Mouse (Mus musculus) frontal cortex, adult (tissue): ENCODE measurements at regions not wholly inside any gene's neighbourhood (a gene's known extent, or its start where the extent isn't known, plus 50 kb on each side); places are given as distances from the start of the nearest gene placed in this dataset.
A peak's percentile ranks its signal among the peaks of the same experiment; 100 is the strongest.

Experiments used
- ATAC-seq: cut with Nextera tagmentation; 2 replicates; pipeline ENCODE4 v1.9.2; 2017; ENCODE audit warnings: mild to moderate bottlenecking, moderate library complexity, mixed read lengths; ENCODE audit not compliant: low TSS enrichment

DNA sequence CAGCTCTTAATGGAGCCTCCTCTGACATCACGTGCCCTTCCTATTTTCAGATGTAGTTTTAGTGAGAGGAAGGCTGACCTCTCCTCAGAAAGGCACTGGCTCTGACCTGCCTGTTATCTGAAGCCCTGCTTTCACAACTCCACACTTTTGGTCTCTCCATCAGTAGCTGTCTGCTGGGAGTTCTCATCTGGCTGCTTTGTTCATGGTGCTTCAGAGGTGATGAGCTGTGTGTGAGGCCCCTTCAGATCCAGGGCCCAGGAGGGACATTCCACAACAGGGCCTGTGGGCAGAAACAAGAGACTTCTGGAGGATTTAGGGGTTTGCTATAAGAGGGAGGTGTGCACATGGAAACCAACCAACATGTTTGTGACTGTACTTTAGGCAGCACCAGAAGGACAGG, 50.8 kb upstream of the Fhl2 start:
- ATAC-seq: no peak

DNA sequence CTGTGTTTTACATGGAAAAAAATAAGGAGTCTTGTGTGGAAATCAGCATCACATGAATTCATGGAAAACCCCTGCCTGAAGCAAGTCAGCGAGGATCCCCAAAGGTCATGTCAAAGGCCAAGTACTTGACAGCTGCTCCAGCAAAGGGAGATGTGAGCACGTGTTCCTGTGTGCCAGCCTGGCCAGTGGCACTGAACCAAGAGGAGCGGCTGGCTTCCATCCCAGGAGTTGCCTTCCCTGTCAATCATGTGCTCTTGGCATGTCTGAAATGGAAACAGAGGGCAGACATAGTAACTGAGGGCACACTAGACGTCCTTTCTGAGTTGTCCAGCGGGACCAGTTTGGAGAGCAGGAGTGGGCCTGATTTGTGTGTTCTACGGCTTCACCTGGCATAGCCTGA, 53.5 kb upstream of the Fhl2 start:
- ATAC-seq: no peak

DNA sequence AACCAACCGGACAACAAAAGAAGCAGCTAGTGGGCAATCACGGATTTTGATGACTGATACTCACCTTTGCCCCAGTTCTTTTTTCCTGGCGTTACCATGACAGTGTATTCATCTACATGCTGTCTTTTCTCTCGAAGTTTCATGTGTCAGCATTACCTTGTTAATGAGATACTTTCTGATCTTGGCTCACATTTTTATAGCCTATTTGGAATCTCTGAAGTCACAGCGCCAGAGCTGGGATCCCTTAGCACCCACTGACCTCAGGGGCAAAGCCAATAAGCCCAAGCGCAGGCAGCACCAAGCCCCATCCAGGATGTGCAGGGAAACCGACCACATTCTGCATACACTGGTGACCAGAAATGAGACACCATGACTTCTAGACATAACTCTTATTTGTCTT, 54.6 kb upstream of the Fhl2 start:
- no peak for ATAC-seq

DNA sequence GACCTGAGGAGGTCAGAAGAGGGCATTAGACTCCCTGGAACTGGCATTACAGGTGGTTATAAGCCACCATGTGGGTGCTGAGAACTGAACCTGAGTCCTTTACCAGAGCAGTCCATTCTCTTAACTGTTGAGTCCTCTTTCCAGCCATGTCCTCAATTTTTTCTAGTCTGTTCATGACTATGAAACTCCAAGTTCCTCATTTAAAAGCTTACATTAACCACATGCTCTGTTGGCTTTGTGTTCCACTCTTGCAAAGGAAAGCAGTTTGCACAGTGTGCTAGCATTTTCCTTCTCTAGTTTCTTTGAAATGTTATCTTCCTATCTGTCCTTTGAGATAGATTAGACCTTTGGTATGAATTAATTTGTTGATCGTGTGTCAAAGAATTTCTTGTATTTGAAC, 57.3 kb upstream of the Fhl2 start:
- ATAC-seq: no peak

DNA sequence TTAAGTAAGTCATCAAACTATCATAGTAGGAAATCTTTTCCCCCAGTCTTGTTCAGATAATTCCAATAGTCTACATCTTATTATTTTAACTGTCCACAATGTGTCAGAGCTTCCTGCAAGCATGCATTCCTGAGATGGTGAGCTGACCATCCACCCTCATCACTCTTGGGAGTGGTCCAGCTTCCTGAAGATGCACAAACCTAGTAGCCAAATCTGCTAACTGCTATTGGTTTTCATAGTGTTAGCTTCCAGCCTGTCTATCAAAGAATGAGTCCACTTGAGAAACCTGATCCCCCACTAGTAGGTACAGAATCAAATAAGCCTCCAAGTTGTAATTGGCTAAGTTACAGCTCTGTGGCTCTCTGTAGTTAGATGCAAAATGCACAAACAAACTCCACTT, 59.3 kb upstream of the Fhl2 start:
- no peak for ATAC-seq

DNA sequence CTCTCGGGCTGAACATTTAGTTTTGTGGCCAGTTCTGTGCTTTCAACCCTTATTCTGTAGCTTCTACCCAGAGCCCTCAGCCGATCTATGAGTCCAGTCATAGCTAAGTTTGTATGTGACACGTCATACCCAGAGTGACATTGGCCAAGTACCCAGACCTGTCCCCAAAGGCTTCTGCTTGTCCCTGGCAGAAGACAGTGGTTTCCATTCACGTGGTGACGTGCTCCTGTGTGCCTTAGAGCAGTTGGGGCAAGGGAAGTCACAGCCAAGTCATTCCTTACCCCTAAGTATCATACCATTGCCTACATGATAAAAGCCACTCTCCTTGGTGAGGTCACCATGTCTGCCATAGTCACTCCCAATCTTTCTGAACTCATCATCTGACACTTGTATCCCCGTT, 61.1 kb upstream of the Fhl2 start:
- no peak for ATAC-seq

DNA sequence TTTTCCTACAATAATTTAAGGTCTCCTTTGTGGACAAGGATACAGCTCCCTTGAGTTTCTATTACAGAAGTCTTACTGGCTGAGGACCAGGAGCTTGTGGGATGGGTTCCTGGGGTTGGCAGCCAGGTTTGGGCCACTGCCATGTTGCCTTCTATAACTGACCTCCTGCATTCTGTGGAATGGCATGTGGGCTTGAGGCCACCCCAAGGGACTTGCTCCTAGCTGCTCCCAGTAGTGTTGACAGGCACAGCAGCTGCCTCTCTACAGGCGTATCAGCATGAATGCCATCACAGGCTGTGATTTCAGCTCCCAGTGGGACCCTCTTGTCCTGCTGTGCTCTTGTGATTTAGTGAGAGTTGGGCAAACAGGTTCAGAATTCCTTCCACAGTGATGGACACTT, 63.1 kb upstream of the Fhl2 start:
- ATAC-seq: no peak

DNA sequence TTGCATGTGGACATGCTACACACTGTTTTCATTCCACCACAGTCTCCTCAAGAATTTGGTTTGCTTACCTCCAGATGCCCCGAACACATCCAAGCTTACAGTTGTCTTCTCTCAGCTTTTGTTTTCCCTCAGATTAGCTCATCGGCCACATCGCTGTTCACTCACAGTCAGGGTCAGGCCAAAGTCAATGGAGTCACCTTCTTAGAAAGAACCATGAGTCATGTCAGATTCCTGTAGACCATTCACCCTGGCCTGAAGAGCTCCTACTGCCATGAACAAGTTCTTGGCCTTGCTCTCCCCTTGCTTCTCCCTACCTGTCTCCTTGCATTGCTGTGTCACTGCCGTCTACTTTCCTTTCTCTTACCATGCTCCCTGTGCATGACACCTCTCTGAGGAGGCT, 63.7 kb upstream of the Fhl2 start:
- no peak for ATAC-seq

DNA sequence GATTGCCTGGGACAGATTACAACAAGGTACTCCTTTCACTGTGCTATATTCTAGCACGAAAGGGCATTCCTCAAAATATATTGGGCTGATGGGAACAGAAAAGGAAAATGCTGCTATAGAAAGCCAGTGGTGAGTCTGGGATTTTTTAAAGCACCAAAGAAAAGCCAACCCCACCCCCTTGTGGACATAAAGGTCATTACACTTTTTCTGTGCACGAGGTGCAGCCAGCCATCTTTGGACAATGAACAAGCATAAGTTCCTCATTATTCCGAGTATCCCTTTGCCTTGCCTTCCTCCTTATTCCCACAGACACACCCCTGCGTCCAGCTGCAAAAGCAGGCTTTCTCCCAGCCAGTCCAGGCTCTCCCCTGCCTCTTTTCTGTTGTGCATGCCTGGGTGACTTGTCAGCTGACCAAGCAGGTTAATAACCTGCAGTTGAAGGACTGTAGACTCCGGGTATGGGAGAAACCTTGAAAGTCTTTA, 67.7 kb upstream of the Fhl2 start:
- peak; percentile 93 for ATAC-seq

DNA sequence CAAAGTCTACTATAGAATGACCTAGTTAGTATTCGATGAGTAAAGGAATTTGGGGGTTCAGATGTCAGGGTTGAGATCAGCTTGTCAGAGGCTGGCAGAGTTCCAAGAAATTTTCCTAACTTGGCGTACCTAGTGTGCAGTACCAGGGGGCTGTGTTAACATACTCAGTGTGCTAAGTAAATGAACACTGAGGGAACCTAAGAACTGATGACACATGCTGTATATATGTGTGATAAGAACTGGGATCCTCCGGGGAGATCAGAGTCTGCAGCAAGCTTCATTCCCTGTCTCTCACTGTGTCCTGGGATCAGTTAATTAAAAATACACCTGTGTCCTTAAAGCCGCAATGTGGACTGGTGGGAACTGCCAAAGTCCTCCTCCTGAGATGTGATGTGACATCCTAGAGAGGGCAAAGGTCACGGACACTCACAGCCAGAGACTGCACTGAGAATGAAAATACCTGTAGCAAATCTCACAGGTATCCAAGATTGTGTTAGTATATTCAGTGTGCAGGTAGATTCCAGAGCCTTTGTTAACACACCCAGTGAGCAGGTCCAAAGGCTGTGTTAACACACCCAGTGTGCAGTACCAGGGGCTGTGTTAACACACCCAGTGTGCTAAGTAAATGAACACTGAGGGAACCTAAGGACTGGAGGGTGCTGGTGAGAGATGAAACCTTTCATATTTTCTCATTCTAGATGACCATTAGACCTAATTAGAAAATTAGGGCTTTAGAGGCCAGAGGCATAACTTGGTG, 69.1 kb upstream of the Fhl2 start:
- ATAC-seq: no peak

DNA sequence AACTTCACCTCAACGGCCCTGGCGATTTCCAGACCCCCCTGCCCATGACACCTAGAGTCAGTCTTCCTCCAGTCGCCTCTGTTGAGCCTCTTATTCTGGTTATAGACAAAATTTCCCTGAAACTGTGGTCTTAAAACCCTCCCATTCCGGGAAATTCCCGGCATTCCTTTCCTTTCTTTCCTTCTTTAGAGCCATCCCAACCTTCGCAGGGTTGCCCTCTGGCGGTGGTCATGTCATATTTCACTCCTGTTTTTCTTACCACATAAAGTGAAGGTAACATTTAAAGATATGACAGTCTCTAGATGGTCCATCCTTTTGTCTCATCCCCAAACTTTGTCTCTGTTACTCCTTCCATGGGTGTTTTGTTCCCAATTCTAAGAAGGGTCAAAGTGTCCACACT, 72.9 kb upstream of the Fhl2 start:
- ATAC-seq: peak; percentile 70

DNA sequence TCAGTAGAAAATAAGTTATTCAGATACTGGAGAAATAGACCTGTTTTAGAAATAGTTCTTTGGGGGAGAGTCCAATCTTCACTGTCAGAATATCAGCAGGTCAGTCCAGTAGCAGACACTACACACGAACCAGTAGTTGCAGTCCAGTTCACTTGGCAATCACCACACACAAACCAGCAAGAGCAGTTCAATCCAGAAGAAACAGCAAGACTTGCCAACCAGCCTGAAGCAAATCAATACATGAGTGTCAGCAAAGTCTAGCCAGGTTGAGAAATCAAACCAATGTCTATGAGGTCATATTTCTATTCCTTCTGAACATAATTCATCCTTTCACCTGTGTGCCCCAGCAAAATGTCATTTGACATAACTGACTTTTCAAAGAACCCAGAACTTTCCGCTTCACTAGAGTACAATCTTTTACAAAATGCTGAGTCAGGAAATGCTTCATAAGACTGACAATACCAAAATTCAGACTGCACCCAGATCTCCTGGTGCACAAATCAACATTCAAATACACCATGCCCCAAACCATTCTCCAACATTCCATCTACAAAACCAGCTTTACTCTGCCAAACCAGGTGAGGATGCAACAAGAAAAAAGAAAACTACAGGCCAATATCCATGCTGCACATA, 76.6 kb upstream of the Fhl2 start:
- no peak for ATAC-seq

DNA sequence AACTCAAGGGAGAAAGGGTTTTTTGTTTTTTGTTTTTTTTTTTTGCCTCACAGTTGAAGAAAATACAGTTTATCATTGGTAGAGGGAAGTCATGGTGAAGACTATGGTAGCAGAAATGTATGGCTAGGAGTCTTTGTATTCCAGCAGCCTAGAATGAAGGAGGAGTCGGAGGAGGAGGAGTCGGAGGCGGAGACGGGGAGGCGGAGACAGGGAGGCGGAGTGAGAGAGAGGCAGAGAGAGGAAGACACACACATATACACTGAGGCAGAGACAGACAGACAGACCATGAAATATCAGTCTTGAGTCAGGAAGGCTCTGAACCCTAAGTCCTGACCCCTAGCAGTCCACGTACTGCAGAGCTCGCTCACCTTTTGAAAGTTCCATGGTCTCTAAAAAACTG, 95.0 kb upstream of the Fhl2 start:
- no peak for ATAC-seq

DNA sequence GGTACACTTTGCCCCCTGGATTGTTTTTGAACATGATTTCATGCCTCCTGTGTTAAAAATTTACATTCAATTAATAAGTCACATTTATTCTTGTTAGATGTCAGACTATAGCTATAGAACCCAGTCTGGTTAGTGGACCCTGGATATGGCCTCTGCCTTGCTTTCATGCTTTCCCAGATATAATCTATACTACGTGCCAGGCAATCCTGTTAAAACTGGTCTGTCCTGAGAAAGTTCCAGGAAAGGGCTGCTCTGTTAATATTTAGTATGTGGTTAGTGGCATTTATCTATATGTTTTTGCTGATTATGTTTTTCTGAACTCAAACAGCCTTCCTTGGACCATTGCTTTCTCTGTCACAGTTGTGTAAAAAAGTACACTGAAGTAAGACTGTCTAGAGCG, 95.8 kb upstream of the Fhl2 start:
- no peak for ATAC-seq

DNA sequence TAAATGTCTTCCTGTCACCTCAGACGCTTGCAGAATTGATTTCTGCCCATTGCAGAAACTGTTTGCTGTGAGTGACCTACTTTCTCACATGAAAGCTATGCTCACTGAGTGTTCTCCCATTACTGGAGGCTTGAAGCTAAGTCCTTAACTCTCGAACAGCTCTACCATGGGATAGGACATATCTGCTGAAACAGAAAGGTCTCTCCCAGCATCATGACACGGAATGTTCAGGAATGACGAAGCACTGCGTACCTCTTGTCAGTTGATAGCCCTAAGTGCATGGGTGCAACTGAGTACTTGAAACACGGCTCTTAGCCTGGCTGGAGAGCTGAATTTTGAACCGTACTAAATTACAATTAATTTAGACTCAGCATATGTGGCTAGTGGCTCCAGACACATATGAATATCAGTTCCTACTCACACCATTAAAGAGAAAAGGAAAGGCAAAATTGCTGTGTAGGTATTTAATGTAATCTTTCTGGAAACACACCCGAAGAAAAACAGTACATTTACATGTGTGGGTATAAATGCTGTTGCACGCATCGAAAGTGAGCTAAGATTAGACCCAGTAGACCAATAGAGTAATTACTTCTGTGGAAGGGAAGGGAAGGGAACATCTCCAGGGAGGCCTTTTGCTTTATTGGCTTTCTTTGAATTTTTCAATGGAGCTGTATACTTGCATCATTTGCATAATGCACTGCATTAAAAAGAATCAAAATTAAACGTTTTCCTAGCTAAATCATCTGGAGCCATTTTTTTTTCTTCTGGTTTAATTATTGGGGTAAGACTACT, 97.6 kb upstream of the Fhl2 start:
- peak; percentile 73; the same call in 1 of the 2 replicates for ATAC-seq

DNA sequence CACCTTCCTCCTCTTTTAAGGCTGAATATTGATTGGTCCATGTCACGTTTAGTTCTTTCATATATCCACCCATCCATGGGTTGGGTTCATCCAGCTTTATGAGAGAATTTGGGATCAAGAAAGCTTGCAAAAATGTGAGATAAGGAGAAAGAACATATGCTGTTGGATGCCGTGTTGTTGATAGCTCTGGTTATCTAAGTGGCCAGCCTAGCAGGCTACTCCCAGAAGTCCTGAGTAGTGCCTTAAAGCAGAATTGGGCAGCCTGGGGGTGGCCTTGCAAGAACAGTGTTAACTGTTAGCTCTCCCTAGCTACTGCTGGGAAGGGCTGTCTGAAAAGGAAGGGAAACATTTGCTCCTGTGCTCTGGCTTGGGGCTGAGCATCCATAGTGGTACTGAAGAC, 100.8 kb upstream of the Fhl2 start:
- ATAC-seq: no peak

DNA sequence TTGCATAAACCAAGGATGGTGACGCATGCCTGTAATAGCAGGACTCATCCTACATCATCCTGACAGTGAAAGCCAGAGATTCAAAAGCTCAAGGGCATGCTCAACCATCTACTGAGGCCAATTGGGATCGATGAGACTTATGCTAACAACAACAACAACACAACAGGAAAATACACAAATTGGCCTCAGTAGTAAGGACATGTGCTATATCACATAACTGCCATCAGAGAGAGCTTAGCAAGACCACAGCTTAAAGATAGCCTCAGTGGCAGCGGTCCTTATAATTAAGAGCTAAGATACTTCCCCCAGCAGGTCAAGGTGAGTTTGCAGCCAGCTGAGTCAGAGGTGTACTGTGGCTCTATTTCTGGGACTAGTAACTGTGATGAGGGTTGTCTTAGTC, 102.0 kb upstream of the Fhl2 start:
- no peak for ATAC-seq

DNA sequence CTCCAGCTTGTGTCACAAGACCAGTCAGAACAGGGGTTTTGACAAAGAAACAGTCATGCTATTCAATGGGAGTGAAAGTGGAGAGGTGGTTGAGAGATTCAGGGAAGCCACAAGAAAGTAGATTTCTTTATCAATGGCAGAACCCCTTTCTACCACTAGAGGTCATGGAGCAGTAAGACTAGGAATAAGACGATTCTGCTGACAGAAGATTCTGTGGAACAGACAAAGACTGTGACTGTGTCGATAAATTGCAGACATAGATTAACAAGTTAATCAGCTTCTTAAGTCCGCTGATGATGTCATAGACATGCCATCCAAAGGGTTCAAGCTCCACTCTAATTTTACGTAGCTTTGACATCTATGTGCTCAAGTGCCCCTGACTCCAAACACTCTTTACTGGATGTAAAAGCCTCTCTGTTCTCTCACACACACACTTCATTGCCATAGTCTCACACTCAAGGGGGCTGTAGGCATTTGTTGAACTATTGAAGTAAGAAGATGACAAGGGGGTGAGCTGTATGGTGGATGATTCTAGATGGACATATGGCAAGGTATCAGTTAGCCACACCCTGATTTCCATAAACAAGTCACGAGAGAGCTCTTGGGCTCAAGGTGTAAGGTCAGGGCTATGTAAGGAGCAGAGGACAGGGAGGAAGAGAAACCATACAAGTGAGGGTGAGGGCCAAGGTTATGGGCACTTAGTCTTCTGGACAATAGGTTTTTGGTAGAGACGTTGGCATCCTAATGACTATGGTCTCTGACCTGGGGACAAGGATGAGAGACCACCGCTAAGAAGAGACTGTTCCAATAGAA, 102.9 kb upstream of the Fhl2 start:
- peak; percentile 93 for ATAC-seq

DNA sequence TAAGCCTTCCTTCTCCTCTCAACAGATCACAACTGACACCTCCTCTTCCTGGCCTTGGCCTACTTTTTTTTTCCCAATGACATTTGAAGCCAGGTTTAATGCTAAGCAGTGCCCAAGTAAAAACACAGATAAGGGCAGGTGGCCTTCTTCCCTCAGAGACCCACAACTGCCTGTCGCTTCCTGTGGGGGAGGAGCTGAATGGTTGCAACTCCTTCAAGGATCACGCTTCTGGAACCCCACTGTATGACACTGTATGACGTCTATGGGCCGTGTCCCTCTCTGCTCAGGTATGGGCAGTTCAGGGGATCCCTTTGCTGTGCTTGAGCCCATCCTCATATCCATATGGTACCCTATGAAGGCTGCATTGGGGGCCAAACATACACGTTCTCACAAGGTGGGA, 103.9 kb upstream of the Fhl2 start:
- no peak for ATAC-seq

DNA sequence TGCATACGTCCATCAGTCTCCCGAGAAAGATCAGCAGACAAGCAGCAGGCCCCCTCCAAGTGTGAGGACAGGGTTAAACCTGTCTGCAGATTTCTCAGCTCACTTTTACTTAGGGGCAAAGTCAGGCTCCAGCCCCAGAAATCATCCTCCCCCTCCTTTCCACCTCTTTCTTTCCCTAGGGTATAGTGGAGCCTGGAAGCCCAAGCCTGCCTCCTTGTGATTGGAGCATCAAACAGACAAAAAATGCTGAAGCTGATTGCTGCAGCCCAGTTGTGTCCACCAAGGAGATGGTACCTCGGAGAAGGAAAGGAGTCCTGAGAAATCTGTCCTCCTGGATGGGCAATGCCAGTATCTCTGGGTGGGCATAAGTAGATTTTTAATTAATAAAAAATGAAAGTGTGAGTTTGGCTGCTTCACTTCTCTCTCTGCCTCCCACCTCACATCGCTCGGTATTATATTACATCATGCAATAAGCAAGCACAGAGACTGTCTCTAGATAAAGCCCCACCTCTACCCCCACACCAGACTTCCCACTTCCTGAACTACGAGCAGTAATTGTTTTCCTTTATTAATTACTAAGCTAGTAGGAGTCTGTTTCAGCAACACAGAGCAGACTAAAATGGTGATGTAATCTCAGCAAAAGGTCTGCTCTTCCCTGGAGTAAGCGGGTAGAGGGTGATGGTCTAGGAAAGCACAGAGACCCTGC, 105.2 kb upstream of the Fhl2 start:
- ATAC-seq: no peak

DNA sequence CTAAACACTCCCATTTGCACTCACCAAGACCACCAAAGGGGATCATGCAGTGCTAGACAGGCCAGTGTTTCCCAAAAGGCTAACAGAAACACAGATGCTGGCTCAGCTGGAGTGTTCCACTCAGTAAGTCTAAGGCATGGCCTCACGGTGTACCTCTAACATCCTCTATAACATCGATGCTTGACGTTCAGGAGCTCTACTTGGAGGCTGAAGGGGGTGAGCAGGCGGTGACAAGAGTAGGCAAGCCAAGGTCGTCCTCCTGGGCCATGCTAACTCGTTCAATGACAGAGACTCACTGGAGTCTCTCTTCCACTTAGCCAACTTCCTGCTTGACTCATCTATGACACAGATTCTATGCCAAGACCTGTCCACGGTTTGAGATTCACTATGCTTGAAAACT, 105.9 kb upstream of the Fhl2 start:
- no peak for ATAC-seq
